Mouse (Mus musculus) kidney, adult 8-10 months (tissue): ENCODE results near the gene Ss18l1.

Experiments
- DNase-seq, 2 experiments: peaks; one replicate each; pipeline ENCODE4 v3.0.0; 2022

The Ss18l1 gene

GRCm38 (mm10) chr2:180087472-180087871, 45.2 kb downstream of the Ss18l1 start:
- no peak for DNase-seq

DNA sequence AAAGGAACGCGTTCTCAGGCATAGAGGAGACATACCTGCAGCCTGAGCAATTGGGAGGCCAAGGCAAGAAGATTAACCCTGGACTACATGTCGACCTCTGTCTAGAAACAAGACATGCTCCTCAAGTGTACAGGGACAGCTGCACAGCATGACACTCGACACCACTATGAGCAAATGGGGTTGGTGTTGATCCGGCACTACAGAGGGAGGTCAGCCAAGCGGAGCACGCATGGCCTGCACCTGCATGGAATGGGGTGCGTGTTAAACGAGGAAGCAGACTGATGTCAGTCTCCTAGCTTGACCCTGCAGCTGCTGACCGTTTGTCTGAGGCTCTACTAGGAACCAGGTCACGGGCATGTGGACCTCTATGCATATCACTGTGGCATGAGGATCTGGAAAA, 48.0 kb downstream of the Ss18l1 start:
- no peak for DNase-seq

- no peak for DNase-seq
These were observed 53.4 kb downstream of the Ss18l1 start for GRCm38 (mm10) chr2:180095711-180096110.

- DNase-seq, result no peak
These were observed 55.3 kb downstream of the Ss18l1 start for GRCm38 (mm10) chr2:180097585-180097984.

DNA sequence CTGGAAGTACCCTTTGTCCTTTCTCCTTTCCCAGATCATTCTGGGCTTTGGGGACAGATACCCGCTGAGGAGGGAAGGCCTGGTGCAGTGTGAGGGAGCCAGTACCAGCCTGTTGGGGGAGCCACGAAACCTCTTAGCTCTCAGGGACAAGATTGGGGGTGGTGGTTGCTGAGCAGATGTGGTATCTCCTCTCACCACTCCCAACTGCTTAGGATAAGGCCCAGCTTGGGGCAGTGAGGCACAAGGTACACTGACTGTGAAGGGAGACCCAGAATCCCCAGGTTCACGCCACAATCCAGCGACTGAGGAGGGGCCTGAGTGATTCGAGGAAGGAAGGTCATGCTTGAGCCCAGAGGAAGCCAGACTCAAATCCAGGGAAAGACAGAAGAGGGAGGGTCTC, 55.9 kb downstream of the Ss18l1 start:
- no peak for DNase-seq

DNA sequence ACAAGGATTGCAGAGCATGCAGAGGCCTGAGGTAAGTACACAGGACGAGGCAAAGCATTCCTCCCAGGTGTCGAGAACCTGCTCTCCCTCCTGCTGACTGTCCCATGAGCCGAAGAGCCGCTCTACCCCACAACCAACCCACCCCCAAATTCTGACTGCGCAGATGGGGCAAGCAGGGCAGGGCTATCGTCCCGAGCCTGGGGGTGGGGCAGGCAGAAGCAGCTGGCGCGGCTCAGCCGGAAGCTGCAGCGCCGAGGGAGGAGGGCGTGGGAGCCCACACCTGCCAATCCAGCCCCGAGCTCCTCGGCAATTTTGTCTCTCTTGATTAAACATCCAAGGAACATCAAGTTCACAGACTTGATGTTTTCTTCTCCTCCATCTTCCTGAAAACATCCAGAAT, 57.2 kb downstream of the Ss18l1 start:
- DNase-seq, result no peak

- DNase-seq, result no peak
These were observed 61.1 kb downstream of the Ss18l1 start for GRCm38 (mm10) chr2:180103151-180103977.

DNA sequence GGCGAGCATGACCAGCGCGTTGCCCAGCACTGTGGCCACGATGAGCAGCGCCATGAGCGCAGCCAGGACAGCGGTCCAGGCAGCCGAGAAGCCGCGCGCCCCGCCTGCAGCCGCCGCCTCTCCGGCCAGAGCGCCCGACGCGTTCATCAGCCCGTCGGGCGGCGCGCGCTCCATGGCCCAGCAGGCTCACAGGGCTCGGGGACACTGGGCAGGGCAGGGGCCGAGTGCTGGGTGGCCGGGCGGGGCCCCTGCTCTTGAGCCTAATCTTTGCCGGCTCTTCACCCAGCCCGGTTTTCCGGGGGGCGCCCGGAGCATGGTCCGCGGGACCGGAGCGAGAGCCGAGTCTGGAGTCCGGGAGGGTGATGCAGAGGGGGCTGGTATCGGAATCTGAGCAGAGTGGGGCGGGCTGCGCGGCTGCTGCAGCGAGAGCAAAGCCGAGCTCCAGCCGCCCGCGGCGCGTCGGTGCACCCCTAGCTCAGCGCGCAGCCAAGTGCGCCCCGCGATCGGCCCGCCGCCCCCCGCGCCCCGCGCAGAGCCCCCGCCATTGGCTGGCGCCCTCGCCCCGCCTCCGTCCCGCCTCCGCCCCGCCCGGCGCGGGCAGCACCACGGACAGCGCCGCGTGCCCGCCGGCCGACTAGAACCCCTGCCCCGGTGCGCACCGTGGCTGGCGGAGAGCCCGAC, 61.8 kb downstream of the Ss18l1 start, which contains the start of gene Hrh3:
Gene Hrh3 (minus strand): TSS at position 511 of the 681 bp plus-strand sequence.
- peak; percentile 76 to 78 for DNase-seq

DNA sequence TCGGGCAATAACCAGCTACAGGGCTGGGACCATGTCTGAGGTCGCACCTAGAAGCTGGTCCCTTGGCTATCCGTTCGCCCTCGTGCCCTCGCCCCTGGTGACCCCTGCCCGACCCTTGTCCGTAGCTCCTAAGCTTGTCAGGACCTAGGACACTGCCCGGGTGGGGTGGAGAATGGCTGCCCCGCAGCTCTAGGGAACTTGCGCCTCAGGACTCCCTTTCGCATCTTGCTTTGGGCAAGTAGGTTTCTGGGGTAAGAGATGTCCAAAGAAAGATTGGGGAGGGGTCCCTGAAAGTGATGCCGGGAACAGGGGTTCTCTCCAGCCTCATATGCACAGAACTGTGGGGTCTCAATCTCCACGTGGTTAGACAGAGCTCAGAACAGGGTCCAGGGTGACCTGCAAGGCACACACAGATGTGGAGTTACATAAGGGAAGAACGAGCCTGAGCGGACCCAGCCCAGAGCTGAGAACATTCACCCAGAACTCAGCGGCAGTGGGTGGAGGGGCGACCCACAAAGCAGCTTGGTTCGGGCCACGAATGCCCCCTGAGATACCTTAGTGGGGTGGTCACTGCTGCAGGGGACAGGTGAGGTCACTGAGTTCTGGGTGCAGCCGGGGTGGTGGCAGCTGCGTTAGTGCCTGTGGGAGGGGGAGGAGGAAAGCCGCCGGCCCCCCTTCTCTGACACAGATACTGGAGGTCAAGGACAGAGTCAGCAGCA, 62.5 kb downstream of the Ss18l1 start:
- no peak for DNase-seq

DNA sequence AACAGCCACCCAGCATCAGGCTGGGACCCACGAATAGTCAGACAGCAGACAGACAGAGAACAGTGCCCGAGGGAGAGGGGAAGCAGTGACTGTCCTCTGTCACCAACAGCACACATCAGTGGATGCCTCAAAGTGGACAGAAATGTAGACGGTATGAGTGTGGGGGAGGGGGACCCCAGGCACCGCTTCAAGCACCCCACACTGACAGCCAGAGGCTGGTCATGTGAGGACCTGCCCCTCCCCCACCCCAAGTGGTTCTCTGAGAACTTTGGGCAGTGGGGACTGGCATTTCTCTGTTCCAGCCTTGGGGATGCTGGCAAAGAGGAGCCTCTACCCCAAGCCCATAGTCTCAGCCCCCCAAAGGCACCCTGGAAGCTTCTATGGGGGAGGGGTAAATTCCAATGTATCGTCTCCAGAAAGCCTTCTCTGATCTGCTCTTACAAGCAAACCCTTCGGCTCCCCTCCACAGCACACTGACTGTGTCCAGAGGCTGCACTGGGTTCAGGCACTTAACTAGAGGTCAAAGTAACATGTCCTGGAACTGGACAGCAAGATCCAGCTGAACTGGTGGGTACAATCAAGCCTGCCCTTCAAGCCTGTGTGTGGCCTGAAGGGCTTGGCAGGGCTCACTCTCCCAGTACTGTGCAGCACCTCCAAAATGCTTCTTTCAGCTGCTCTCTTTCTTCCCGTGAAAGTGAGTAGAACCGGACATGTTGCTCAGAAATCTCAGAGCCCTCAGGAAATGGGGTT, 63.3 kb downstream of the Ss18l1 start:
- peak in 1 of 2 experiments; percentile 24 for DNase-seq

DNA sequence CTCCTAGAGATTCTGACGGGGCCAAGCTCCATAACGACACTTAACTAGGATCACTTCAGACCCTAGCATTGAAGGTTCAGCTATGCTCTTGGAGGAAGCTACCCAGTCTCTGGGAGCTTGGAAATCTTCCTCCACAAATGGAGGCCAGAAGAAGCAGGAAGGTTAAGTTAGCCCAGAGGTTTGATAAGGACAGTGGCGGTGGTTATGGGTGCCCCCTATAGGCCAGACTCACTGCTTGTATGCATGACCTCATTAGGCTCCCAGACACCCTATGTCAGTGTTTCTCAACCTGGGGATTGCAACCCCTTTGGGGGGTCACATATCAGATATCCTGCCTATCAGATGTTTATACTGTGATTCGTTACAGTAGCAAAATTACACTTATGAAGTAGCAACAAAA, 64.8 kb downstream of the Ss18l1 start:
- DNase-seq, result no peak

- no peak for DNase-seq
These were observed 66.0 kb downstream of the Ss18l1 start for GRCm38 (mm10) chr2:180108285-180108684.

DNA sequence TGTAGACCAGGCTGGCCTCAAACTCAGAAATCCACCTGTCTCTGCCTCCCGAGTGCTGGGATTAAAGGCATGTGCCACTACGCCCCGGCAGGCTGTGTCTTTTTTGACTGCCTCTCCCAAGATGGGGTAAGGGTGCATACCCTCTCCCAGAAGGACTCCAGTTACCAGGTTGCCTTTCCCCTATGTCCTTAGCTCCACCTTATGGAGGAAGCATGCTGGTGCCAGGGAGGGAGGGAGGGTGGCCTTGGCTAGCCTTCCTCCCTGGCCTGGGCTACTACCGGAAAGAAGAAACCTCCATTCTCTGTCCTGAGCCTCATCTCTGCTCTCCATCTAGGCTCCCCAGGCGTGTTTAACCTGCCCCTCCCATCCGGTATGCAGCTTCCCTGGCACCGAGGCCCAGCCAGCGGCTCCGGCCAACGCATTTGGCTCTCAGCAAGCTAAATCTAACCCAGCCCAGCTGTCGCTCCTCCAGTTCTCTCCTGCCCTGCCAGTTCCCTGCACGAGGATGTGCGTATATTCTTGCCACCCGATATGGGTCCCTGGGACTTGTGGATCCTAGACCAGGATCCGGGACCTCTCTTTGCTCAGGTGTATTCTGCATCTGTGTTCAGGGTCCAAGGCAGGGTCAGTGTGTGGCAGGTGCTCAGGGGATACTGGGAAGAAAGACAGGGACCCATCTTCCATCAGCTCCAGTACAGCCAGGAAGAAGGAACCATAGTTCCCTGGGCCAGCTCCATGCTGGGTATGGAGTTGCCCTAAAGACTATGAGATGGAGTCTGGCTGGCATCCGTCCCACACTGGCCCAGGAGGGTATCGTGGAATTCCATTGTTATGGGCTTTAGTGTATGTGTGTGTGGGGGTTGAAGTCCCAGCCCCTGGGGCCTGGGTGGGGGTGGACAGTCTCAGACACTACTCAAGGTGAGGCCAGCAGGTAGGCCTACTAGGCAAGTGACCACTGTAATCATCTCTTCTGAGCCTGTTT, 71.9 kb downstream of the Ss18l1 start:
- peak in 1 of 2 experiments; percentile 32 for DNase-seq

- peak; percentile 50 to 52 for DNase-seq
These were observed 73.0 kb downstream of the Ss18l1 start for GRCm38 (mm10) chr2:180115279-180115678.

DNA sequence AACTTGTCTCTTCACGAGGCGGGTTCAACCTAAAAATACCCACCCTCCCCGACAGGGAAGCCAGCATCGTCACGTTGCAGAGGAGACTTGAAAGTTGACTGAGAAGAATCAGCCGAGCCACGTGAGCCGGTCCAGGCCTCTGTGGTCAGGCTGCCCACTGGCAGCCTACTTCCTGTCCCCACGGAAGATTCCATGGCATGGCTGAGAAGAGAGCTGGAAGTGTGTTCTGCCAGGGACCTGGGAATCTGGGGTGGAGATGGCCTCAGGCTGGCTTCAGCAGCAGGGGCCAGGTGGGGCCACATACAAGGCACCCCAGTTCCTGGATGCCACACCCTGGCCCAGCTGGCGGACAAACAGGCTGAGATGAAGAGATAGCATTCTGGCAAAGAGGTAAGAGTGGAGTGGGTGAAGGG, 73.8 kb downstream of the Ss18l1 start:
- DNase-seq, result no peak

DNA sequence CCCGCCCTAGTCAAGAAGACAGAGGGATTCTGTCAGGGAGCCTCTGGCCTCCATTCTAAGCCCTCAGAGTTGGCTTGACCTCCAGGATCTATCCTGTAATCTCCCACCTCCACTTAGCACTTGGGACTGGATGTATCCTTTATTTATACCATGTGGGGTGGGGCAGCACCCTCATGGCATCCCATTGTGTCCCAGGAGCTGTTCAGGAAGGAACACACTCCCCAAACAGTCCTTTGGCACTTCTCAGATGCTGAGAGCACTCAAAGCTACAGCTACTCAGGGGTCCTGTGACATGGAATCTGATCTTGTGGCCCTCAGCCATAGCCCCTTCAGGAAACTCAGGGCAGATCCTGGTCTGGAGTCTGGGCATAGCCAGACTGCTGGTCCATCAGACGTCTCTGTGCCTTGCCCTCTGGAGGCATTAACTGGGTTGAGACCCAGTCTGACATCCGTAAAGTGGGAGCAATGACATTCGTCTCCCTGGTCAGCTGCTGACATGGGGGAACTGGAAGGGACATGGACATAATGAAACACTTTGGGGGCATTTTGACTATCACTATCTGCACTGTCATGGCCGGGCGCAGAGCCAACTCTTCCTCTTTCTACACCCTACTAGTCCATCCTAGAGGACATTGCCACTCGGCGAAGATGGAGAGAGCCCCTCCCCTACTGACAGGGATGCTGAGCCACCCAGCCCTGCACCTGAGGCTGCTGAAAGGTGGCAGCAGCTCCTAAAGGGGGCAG, 74.6 kb downstream of the Ss18l1 start:
- no peak for DNase-seq

DNA sequence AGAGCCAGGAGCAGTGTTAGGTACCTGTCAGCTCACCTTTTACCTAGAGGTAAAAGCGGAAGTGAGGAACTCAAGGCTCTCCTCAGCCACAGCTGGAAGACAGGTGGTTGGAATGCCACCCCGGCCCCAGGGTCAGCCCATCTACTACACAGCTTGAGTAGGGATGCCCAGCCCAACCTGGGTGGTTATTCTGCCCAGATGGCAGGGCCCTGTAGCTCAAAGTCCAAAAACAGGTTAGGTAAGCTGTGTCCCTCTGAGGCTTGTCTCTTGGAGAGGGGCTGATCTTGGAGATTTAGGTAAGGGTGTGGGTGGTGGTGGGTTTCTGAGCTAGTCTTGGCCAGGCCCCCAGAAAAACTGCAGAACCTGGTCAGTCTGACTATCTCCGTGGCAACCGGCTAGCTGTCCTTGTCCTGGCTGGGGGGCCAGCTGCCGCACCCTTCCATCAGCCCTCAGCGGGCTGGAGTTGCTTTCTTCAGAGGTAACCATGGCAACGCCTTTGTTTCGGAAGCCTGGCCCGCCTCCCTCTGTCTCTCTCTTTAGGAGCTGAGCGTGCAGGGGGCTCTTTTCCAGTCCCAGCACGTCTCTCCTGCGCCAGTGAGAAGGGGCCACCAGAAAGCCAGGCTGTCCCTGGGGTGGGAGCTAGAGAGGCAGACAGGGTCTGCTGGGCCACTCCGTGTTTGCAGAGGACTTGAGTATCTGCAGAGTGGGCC, 75.3 kb downstream of the Ss18l1 start:
- DNase-seq, result no peak

DNA sequence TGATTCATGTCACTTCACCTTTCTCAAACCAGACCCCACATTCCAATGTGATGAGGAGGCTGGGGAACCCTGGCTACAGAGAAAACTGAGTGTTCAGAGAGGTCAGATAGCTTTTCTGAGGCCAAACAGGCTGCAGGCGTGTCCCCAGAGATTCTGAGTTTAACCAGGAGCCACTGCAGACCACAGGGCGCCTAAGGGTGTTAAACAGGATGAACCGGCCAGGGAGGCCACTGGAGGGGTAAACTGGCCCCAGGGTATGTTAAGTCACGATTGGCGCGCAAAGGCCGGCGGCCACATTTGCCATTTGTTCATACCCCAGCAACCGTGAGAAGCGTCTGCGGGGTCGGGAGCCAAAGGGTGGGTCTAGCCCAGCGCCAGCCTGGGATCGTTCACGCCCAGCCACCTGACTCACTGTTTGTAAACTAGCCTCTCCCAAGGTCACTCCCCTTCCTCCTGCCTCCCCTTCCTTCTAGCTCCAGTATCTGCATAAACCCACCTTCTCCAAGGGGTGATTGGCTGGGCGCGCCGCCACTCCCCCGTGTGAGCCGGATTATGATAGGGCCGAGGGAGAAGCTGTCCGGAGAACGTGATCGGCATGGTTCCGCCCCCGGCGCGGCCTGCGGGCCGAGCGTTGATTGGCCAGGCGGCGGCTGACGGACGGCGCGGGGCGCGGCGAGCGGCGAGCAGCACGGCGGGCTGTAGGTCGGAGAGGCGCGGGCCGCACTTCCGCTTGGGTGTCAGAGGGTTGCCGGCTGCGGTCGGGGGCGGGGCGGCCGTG, 76.5 kb downstream of the Ss18l1 start, which contains the start of gene Osbpl2:
Gene Osbpl2 (plus strand): TSS at position 646 of the 778 bp plus-strand sequence.
- peak; percentile 100 for DNase-seq
